Mouse (Mus musculus) hindbrain, embryonic 12.5 days (tissue): ENCODE results near the gene Cnot11. TPM values are rescaled to one million over a fixed set of nuclear protein-coding genes. Genes with fewer than 3 reads are reported as not detected.

Experiments
- ATAC-seq: fragments of 200-750 bp; cut with Nextera tagmentation; 2 replicates; pipeline ENCODE4 v1.8.0; 2017; ENCODE audit warnings: moderate TSS enrichment; ENCODE audit not compliant: low FRiP score
- H3K27ac ChIP-seq: fragments of 300-500 bp; sonication (generic); 2 replicates; pipeline ENCODE4 v1.5.1; 2016; ENCODE audit warnings: mild to moderate bottlenecking
- H3K27me3 ChIP-seq: fragments of 300-500 bp; sonication (generic); 2 replicates; pipeline ENCODE4 v1.6.1; 2016; ENCODE audit warnings: mild to moderate bottlenecking
- H3K36me3 ChIP-seq: fragments of 300-500 bp; sonication (generic); 2 replicates; pipeline ENCODE4 v1.6.1; 2016; ENCODE audit warnings: mild to moderate bottlenecking
- H3K4me1 ChIP-seq: fragments of 300-500 bp; sonication (generic); 2 replicates; pipeline ENCODE4 v1.6.1; 2016
- H3K4me2 ChIP-seq: fragments of 300-500 bp; sonication (generic); replicated peaks from 2 replicates; pipeline ENCODE4 v1.6.1; 2016; ENCODE audit warnings: mild to moderate bottlenecking
- H3K4me3 ChIP-seq: fragments of 300-500 bp; sonication (generic); 2 replicates; pipeline ENCODE4 v1.5.1; 2016; ENCODE audit warnings: mild to moderate bottlenecking
- H3K9ac ChIP-seq: fragments of 300-500 bp; sonication (generic); 2 replicates; pipeline ENCODE4 v1.6.1; 2016; ENCODE audit warnings: mild to moderate bottlenecking, moderate library complexity
- H3K9me3 ChIP-seq: fragments of 300-500 bp; sonication (generic); replicated peaks from 2 replicates; pipeline ENCODE4 v1.6.1; 2016; ENCODE audit warnings: mild to moderate bottlenecking
- WGBS: fragments of 180-500 bp; shearing (Covaris S2); methylation state at CpG from one replicate; pipeline ENCODE4 v1.1.7; 2016; 5-methylcytosine and 5-hydroxymethylcytosine counted together
- polyA plus RNA-seq: library from polyadenylated mRNA; unstranded; fragments of >200 nt; fragmentation: Nextera tagmentation; extraction: Ambion mirVana; gene quantifications from 2 replicates; pipeline ENCODE4 v1.2.1, GENCODE M21; 2016

The Cnot11 gene
- polyA plus RNA-seq, 1 experiment from 2014 or later = 28.7 TPM

GRCm38 (mm10) chr1:39536701-39537100, 1.9 kb downstream of the Cnot11 start:
- Histone ChIP-seq H3K27ac (no peak overlapping the region), H3K4me2 (peak overlapping the region; percentile 92), H3K27me3 (no peaks in the 10 kb centered on the region), H3K36me3 (peaks cover 35% of the 10 kb centered on the region), H3K4me1 (peaks cover 19% of the 10 kb centered on the region), H3K4me3 (peak overlapping the region; percentile 82), H3K9ac (peak overlapping the region; percentile 97), H3K9me3 (peaks cover 10% of the 10 kb centered on the region; the same call in 1 of the 2 replicates)
- 43% methylated on average over 7 of the region's 7 CpGs for WGBS
- ATAC-seq = no peak

GRCm38 (mm10) chr1:39537631-39538380, 3.0 kb downstream of the Cnot11 start:
- Histone ChIP-seq H3K9ac (no peak overlapping the region; the same call in 1 of the 2 replicates), H3K4me1 (peaks cover 19% of the 10 kb centered on the region)

GRCm38 (mm10) chr1:39540592-39540991, 5.8 kb downstream of the Cnot11 start:
- H3K27me3 ChIP-seq = no peaks in the 10 kb centered on the region
- H3K9me3 ChIP-seq = peaks cover 10% of the 10 kb centered on the region; the same call in 1 of the 2 replicates
- H3K4me3 ChIP-seq = no peak overlapping the region
- no peak for ATAC-seq
- no peak overlapping the region for H3K27ac ChIP-seq
- H3K9ac ChIP-seq = no peak overlapping the region
- no peak overlapping the region for H3K4me2 ChIP-seq
- H3K4me1 ChIP-seq = peaks cover 14% of the 10 kb centered on the region
- peaks cover 64% of the 10 kb centered on the region for H3K36me3 ChIP-seq

More at GRCm38 (mm10) chr1:39537631-39538380, 3.0 kb downstream of the Cnot11 start:
- peaks cover 42% of the 10 kb centered on the region for H3K36me3 ChIP-seq
- H3K27me3 ChIP-seq = no peaks in the 10 kb centered on the region
- H3K4me3 ChIP-seq = no peak overlapping the region
- WGBS = 88% methylated on average over 10 of the region's 10 CpGs
- H3K4me2 ChIP-seq = peak overlapping the region; percentile 92
- H3K9me3 ChIP-seq = peaks cover 10% of the 10 kb centered on the region; the same call in 1 of the 2 replicates
- ATAC-seq = no peak
- no peak overlapping the region for H3K27ac ChIP-seq

- no peak overlapping the region for H3K4me2 ChIP-seq
- no peak overlapping the region for H3K9ac ChIP-seq
- no peak overlapping the region for H3K4me3 ChIP-seq
- H3K4me1 ChIP-seq = no peaks in the 10 kb centered on the region
- H3K27ac ChIP-seq = no peak overlapping the region
- WGBS = 93% methylated on average over 7 of the region's 7 CpGs
- no peaks in the 10 kb centered on the region for H3K27me3 ChIP-seq
- peaks cover 3% of the 10 kb centered on the region; the same call in 1 of the 2 replicates for H3K9me3 ChIP-seq
- no peak for ATAC-seq
- H3K36me3 ChIP-seq = peaks cover 62% of the 10 kb centered on the region
Measured at GRCm38 (mm10) chr1:39545589-39545988, 10.8 kb downstream of the Cnot11 start.

GRCm38 (mm10) chr1:39546160-39546866, 11.5 kb downstream of the Cnot11 start:
- no peak overlapping the region for H3K4me2 ChIP-seq
- H3K9me3 ChIP-seq = no peaks in the 10 kb centered on the region
- no peak overlapping the region for H3K27ac ChIP-seq
- no peak overlapping the region for H3K9ac ChIP-seq
- H3K27me3 ChIP-seq = no peaks in the 10 kb centered on the region
- peaks cover 59% of the 10 kb centered on the region for H3K36me3 ChIP-seq
- no peak overlapping the region for H3K4me3 ChIP-seq
- H3K4me1 ChIP-seq = no peaks in the 10 kb centered on the region
- 0 out of 2 replicates have a peak, but pooled peaks have one; percentile 26 for ATAC-seq
- WGBS = 90% methylated on average over 6 of the region's 6 CpGs

- Histone ChIP-seq H3K9ac (no peak overlapping the region), H3K9me3 (no peaks in the 10 kb centered on the region), H3K4me2 (no peak overlapping the region), H3K27me3 (no peaks in the 10 kb centered on the region), H3K36me3 (peaks cover 59% of the 10 kb centered on the region), H3K27ac (no peak overlapping the region), H3K4me3 (no peak overlapping the region), H3K4me1 (no peaks in the 10 kb centered on the region)
- no peak for ATAC-seq
- 86% methylated on average over 2 of the region's 2 CpGs for WGBS
Measured at GRCm38 (mm10) chr1:39547238-39547637, 12.4 kb downstream of the Cnot11 start.

GRCm38 (mm10) chr1:39549831-39550230, 15.0 kb downstream of the Cnot11 start:
- H3K9me3 ChIP-seq = no peaks in the 10 kb centered on the region
- WGBS = 87% methylated on average over 2 of the region's 2 CpGs
- H3K4me3 ChIP-seq = no peak overlapping the region
- H3K27me3 ChIP-seq = no peaks in the 10 kb centered on the region
- H3K36me3 ChIP-seq = peaks cover 55% of the 10 kb centered on the region
- no peaks in the 10 kb centered on the region for H3K4me1 ChIP-seq
- H3K27ac ChIP-seq = no peak overlapping the region
- no peak overlapping the region for H3K9ac ChIP-seq
- H3K4me2 ChIP-seq = no peak overlapping the region
- ATAC-seq = no peak

GRCm38 (mm10) chr1:39555556-39556415, 21.0 kb downstream of the Cnot11 start:
- Histone ChIP-seq H3K4me2 (peak overlapping the region; percentile 17; the same call in 1 of the 2 replicates), H3K4me3 (no peak overlapping the region), H3K27ac (peak overlapping the region; percentile 52), H3K27me3 (no peaks in the 10 kb centered on the region), H3K9me3 (no peaks in the 10 kb centered on the region), H3K9ac (no peak overlapping the region), H3K4me1 (peaks cover 13% of the 10 kb centered on the region), H3K36me3 (peaks cover 36% of the 10 kb centered on the region)
- 36% methylated on average over 9 of the region's 9 CpGs for WGBS
- no peak; the same call in 1 of the 2 replicates for ATAC-seq

- Histone ChIP-seq H3K4me3 (no peak overlapping the region), H3K4me2 (no peak overlapping the region), H3K9ac (no peak overlapping the region), H3K27ac (no peak overlapping the region), H3K9me3 (no peaks in the 10 kb centered on the region), H3K36me3 (peaks cover 22% of the 10 kb centered on the region; the same call in 1 of the 2 replicates), H3K4me1 (peaks cover 13% of the 10 kb centered on the region), H3K27me3 (no peaks in the 10 kb centered on the region)
- ATAC-seq = no peak
- 98% methylated on average over 2 of the region's 2 CpGs for WGBS
Measured at GRCm38 (mm10) chr1:39559009-39559408, 24.2 kb downstream of the Cnot11 start.

- 67% methylated on average over 1 of the region's 1 CpGs for WGBS
- Histone ChIP-seq H3K4me2 (no peak overlapping the region), H3K4me1 (no peaks in the 10 kb centered on the region), H3K4me3 (no peak overlapping the region), H3K27me3 (no peaks in the 10 kb centered on the region), H3K9me3 (no peaks in the 10 kb centered on the region), H3K36me3 (peaks cover 5% of the 10 kb centered on the region; the same call in 1 of the 2 replicates), H3K27ac (no peak overlapping the region), H3K9ac (no peak overlapping the region)
- ATAC-seq = no peak
Measured at GRCm38 (mm10) chr1:39561920-39562319, 27.1 kb downstream of the Cnot11 start.

GRCm38 (mm10) chr1:39563161-39563560, 28.4 kb downstream of the Cnot11 start:
- Histone ChIP-seq H3K4me2 (no peak overlapping the region), H3K4me1 (no peaks in the 10 kb centered on the region), H3K9me3 (no peaks in the 10 kb centered on the region), H3K9ac (no peak overlapping the region), H3K36me3 (peaks cover 5% of the 10 kb centered on the region; the same call in 1 of the 2 replicates), H3K27me3 (no peaks in the 10 kb centered on the region), H3K4me3 (no peak overlapping the region), H3K27ac (no peak overlapping the region)
- no peak for ATAC-seq
- 89% methylated on average over 7 of the region's 7 CpGs for WGBS

GRCm38 (mm10) chr1:39564603-39565002, 29.8 kb downstream of the Cnot11 start:
- Histone ChIP-seq H3K4me1 (no peaks in the 10 kb centered on the region), H3K27me3 (no peaks in the 10 kb centered on the region), H3K4me2 (no peak overlapping the region), H3K36me3 (peaks cover 5% of the 10 kb centered on the region; the same call in 1 of the 2 replicates), H3K9me3 (no peaks in the 10 kb centered on the region), H3K27ac (no peak overlapping the region), H3K9ac (no peak overlapping the region), H3K4me3 (no peak overlapping the region)
- peak; percentile 74; the same call in 1 of the 2 replicates for ATAC-seq
- 48% methylated on average over 3 of the region's 3 CpGs for WGBS
